Mouse (Mus musculus): ENCODE results near the gene Casp7. TPM values are rescaled to one million over a fixed set of nuclear protein-coding genes. Genes with fewer than 3 reads are reported as not detected.

The Casp7 gene
- polyA plus RNA-seq (2012; rRNA removed; ENCODE audit: low replicate concordance), result 58.9 and 109 TPM in 2 replicates

GRCm38 (mm10) chr19:56396669-56397621 lies at the start of gene Casp7:
TSS of gene Casp7 (plus strand) at chr19:56397129.

GRCm38 (mm10) chr19:56389879-56390278 lies 7.0 kb upstream of the Casp7 start, which contains the start of gene Nrap:
TSS of gene Nrap (minus strand) at chr19:56390037.

GRCm38 (mm10) chr19:56461522-56462101 lies 64.7 kb downstream of the Casp7 start, which contains the start of gene Plekhs1:
TSS of gene Plekhs1 (plus strand) at chr19:56461640.

Other genes with a start within 250 kb of the Casp7 start
- gene Habp2, start 110.0 kb upstream of the Casp7 start, polyA plus RNA-seq (2012; rRNA removed; ENCODE audit: low replicate concordance), result 10.2 and 68.9 TPM in 2 replicates
- 0.47 and 1.00 TPM in 2 replicates for gene Nrap, start 7.1 kb upstream of the Casp7 start, polyA plus RNA-seq (2012; rRNA removed; ENCODE audit: low replicate concordance)
- 0.13 and 0.67 TPM in 2 replicates for gene Plekhs1, start 64.5 kb downstream of the Casp7 start, polyA plus RNA-seq (2012; rRNA removed; ENCODE audit: low replicate concordance)
- 1.8 and 2.1 TPM in 2 replicates for gene Dclre1a, start 151.1 kb downstream of the Casp7 start, polyA plus RNA-seq (2012; rRNA removed; ENCODE audit: low replicate concordance)
- 3.2 and 3.4 TPM in 2 replicates for gene Nhlrc2, start 151.1 kb downstream of the Casp7 start, polyA plus RNA-seq (2012; rRNA removed; ENCODE audit: low replicate concordance)

Data from duodenum, adult 2 months (tissue).